Mouse (Mus musculus) c-Kit-negative CD71-positive TER-119-positive erythroid progenitor cells, embryonic 14.5 days (primary cell): ENCODE measurements around the gene Tubd1.

Experiments used
- DNase-seq: peaks from one replicate; pipeline ENCODE4 v3.0.0-alpha.2; 2013; ENCODE audit warnings: low read depth, low spot score

The Tubd1 gene

GRCm38 (mm10) chr11:86583990-86584897 is 39.5 kb downstream of the Tubd1 start:
- no peak for DNase-seq

GRCm38 (mm10) chr11:86584898-86585597 is 40.3 kb downstream of the Tubd1 start:
- no peak for DNase-seq

- DNase-seq = no peak
Observed at GRCm38 (mm10) chr11:86585598-86585984, 40.8 kb downstream of the Tubd1 start.

GRCm38 (mm10) chr11:86586177-86586867 is 41.5 kb downstream of the Tubd1 start:
- DNase-seq = no peak

GRCm38 (mm10) chr11:86586868-86587792 is 42.3 kb downstream of the Tubd1 start:
- no peak for DNase-seq

GRCm38 (mm10) chr11:86587830-86588229 is 43.0 kb downstream of the Tubd1 start:
- no peak for DNase-seq

- DNase-seq = no peak
Observed at GRCm38 (mm10) chr11:86588583-86589298, 44.0 kb downstream of the Tubd1 start.

GRCm38 (mm10) chr11:86590066-86590465 is 45.3 kb downstream of the Tubd1 start:
- DNase-seq = no peak

GRCm38 (mm10) chr11:86590579-86590978 is 45.8 kb downstream of the Tubd1 start:
- DNase-seq = no peak

GRCm38 (mm10) chr11:86591301-86591845 is 46.6 kb downstream of the Tubd1 start:
- DNase-seq = no peak

- no peak for DNase-seq
Observed at GRCm38 (mm10) chr11:86591931-86592616, 47.3 kb downstream of the Tubd1 start.

GRCm38 (mm10) chr11:86592993-86593392 is 48.2 kb downstream of the Tubd1 start:
- no peak for DNase-seq

- DNase-seq = no peak
Observed at GRCm38 (mm10) chr11:86593443-86593842, 48.7 kb downstream of the Tubd1 start.

- no peak for DNase-seq
Observed at GRCm38 (mm10) chr11:86594188-86594876, 49.5 kb downstream of the Tubd1 start.

- DNase-seq = no peak
Observed at GRCm38 (mm10) chr11:86595366-86595765, 50.6 kb downstream of the Tubd1 start.

- DNase-seq = no peak
Observed at GRCm38 (mm10) chr11:86596187-86596960, 51.6 kb downstream of the Tubd1 start.

- DNase-seq = no peak
Observed at GRCm38 (mm10) chr11:86596976-86597375, 52.2 kb downstream of the Tubd1 start.

GRCm38 (mm10) chr11:86598154-86598553 is 53.4 kb downstream of the Tubd1 start:
- DNase-seq = no peak
